Mouse (Mus musculus): ENCODE results near the gene Tdrd3.

Tdrd3 gene

DNA sequence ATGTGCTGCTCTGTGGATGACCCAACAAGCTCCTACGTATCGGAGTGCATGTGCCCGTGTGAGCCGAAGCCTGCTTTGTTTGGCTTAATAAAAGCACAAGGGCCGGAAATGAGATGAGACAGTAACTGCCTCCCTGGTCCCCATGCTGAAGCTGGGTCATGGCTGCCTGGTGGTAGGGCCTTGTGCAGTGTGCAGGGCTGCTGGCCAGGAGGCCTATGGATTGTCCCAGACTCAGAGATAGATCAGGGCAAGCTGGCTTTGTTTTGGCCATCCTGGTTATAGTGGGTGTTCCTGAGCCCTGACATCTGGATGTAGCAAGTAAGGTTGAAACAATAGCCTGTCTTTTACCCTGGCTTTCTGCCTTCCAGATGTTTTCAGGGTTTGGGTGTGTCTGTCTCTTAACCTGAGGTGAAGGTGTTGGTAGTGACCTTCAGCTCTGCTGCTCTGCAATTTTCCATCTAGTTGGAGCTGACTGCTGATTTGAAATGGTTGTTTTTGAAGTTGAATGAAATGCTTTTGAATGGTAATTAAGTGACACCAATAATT, 39.3 kb downstream of the Tdrd3 start:
- DNase-seq: no peak

DNA sequence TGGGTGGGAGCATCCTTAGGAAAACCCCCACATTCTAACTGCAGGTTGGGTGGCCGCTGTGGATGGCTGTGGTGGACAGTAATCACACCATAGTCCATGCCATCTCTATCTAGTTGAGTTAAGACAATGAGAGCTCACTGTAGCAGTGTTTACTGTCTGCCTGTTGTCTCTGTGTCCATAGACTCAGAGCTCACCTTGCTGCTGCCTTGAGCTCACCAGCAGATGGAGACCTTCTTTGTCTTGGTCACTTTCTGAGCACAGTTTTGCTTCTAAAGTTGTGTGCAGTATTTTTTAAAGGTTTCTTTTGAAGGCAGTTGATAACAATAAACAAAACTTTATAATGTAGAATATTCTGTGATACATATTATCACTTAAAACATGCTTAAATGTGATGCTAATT, 43.3 kb downstream of the Tdrd3 start:
- no peak for DNase-seq

DNA sequence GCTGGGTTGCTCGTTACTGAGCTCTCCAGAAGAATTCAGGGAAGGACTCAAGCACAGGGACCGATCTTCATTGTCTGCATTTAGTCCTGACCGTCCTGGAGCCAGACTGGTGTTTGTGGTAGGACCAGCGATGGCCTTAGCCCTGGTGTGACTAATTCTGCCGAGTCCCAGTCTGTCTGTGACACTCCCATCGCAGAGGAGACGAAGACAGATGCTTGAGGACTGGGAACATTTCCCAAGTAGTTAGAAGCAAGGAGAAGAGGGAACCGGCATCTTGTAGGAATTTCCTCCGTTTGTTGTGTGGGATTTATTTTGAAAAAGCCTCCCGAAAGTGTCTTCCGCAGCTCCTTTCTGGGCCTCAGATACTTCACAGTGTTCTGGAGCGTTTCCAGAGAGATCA, 45.1 kb downstream of the Tdrd3 start:
- DNase-seq: no peak

DNA sequence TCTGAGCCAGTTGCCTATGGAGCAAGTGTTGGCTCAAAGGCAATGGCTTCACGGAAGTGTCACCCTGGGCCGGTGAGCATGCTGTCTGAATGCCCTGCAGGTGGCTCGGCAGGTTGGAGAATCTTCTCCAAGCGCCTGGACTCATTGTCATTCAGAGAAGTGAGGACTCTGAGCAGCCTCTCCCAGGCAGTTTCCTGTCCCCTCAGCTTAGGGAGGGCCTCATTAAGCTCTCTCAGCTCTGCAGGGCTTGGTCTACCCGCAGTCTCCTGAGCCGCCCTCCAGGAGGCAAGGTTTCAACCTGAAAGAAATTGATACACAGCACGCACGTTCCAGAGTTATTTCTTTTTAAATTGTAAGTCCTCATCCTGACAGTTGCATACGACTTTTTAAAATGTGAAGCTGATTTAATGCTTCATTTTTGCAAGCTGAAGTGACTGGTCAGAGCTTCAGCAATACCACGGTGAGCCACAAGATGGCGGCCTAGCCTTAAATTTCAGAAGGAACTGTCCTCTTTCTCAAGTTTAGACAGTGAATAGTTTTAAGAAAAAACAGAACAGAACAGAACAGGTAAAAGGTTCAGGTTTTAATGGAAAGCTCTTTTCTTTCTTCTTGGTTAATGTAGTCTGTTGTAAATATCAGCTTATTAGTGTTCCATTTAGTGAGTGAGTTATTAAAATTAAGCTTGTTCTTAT, 47.7 kb downstream of the Tdrd3 start:
- DNase-seq: peak; percentile 73

DNA sequence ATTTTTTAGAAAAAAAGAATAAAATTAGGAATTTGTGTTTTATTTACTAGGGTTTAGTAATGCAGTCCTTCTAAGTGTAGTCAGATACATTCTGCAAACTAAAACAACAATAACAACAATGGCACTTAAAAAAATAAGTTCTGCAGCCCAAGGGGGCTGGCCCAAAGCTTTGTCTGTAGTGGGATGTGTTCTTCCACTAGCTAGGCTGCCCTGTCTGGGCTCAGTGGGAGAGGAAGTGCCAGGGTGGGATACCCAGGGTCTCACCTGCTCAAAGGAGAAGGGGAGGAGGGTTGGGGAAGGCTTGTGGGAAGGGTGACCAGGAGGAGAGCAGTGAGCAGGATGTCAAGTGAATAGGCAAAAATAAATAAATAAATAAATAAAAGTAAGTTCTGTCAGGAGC, 48.2 kb downstream of the Tdrd3 start:
- DNase-seq: no peak

DNA sequence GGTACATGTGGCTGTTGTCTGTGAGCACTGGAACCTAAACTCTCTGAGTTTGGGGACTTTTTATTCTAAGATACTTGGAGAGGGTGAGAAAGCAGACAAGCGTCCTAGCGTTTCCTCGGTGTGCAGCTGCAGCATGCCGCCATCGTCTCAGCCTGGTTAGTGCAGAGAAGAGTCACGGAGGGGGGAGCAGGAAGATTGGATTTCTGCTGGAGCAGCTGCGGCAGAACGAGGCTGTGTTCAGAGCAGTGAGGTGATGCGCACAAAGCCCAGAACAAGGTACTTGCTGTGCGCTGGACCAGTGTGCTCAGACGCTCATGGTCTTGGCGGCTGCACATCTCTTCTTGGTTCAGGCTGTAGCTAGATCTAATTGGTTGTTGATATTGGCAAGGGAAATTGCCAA, 51.1 kb downstream of the Tdrd3 start:
- no peak for DNase-seq

DNA sequence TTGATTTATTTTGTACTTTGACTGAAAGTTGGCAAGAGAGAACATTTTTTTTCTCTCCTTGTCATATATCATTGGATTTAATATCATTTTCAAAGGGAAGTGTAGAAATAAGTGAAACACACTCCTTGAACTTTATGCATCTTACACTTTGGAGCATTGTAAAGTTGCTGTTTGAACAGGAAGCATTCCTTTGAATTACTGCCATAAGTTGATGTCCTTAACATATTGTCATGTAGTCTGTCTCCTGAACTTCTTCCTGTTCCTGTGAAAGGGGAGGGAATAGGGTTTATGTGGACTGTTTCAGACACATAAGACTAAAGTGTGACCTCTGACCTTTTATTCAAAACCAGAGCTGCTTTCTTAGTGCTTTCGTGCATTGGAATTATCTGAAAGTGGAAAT, 55.1 kb downstream of the Tdrd3 start:
- DNase-seq: no peak

DNA sequence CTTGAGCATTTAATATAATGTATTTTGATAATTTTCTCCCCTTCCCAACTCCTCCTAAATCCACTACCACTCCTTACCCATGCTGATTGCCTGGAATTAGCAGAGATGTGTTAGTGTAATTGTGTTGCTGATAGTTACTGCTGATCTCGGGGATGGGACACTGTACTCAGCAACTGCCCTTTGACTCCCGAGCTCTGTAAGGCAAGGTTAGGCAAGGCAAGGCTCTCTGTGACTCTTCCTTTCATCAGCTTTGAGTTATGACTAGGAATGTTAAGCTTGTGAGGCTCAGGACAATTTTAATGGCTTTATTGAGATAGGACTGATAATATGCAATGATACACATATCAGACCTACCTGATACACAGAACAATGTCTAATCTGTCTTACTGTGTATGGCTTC, 56.3 kb downstream of the Tdrd3 start:
- DNase-seq: no peak

DNA sequence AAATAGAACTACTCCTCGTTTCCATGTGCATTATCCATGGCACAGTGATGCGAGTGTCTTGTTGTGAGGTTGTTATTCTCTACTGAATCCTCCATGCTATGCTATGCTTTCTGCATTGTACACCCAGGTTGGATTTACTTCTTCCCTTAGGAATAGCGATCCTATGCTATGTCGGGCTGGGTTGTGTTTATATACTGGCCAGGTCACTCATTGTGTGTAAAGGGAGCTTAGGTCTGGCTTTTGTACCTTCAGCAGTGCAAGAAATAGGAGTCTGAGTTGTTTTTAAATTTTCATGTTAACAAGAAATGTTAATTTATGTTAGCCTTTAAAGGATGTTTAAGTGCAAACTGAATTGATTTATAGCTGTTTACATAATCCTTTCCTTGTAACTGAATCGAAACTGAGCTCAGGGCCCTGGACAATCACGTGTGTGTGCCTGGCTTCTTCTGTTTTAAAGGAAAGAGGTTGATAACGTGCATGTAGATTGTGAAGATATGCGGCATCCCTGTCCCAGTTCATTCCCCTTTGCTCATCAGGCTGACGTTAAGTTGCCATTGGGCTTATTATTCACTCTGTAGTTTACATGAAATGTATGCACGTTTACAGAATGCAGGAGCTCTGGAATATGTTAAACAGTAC, 59.4 kb downstream of the Tdrd3 start:
- no peak for DNase-seq

DNA sequence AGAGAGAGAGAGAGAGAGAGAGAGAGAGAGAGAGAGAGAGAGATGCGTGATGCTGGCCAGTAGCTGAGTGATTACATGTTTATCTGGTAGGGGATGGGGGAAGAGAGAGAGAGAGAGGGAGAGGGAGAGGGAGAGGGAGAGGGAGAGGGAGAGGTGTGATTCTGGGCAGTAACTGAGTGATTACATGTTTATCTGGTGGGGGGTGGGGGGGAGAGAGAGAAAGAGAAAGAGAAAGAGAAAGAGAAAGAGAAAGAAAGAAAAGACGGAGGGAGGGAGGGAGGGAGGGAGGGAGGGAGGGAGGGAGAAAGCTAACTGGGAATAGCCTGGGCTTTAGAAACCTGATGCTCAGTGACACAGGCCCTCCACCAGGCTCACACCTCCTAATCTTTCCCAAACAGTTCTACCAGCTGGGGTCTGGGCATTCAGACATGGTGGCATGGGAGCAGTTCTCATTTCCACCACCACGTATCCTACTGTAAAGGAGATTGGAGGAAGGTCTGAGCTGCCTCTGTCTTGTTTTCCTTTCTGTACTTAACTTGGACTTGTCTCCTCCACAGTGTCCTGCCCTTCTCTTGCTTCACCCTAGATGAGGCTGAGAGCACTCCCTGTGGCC, 62.0 kb downstream of the Tdrd3 start:
- no peak for DNase-seq

DNA sequence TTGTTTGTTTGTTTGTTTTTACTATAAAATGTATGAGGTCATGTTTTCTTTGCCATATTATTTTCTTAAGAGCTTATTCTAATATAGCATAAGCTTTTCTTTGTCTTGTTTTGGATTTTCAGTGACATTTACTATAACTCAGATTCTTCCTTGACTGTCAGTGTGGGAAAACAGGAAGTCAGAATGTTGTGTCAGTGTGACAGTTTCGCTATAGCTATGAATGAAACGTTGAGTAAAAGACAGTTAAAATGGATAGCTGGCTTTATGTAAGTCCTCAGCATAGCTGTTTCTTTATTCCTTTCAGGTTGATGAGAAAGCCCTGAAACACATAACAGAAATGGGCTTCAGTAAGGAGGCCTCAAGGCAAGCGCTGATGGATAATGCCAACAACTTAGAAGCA, 69.4 kb downstream of the Tdrd3 start:
- no peak for DNase-seq

DNA sequence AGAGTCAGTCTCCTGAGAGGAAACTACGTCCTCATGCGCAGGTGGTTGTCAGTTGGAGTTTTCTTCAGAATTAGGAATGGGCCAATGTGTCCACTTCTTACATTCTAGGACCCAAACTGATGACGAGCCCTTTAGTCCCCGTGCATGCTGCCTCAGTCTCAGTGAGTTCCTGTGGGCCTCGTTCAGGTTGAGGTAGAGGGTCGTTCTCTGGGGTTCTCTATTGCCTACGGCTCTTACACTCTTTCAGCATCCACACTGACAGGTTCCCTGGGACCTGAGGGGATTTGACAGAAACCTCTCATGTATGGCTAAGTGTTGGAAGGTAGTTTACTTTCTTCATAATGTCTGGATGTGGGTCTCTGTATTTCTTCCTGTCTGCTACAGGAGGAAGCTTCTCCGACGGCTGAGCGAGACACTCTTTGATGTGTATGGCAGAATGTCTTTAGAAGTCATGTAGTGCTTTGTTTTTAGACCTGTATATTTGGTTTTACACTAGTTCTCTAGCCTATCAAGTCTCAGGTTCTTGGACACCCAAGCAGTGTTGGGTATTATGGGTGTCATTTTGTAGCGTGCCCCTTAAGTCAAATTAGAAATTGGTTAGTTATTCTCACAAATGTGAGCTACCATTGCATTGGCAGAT, 81.6 kb downstream of the Tdrd3 start:
- no peak for DNase-seq

DNA sequence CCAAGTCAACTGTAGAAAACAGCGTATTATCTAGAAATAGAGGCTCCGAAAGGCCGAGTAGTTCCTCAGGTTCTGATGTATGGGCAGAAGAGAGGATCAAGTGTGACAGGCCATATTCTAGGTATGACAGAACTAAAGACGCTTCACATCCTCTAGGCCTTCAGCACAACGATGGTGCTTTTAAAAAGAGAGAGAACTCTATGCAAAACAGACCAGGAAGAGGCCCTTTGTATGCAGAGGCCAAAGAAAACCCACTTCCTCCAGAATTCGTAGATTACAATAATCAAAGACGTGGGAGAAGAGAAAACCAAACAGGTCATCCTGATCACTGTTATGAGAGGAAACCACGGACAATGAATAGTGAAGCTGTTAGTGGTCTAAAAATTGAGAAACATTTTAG, 89.5 kb downstream of the Tdrd3 start:
- no peak for DNase-seq

DNA sequence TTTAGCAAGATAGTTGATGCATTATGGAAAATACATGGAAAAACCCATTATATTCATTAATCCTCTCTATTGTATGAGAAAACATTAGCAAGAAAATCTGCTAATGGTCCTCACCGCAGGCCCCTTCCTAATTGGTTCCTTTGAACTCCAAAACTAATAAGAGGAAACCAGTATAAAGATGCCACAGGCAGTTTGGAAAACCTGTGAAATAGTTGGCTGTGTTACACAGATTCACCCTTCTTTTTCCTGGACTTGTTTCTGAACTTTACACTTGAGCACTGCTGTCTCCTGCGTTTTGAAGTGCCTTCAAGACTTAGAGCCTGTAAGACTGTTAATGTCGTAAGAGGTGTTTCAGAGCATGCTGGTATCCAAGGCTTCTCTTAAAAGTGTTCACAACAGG, 98.8 kb downstream of the Tdrd3 start:
- DNase-seq: no peak

DNA sequence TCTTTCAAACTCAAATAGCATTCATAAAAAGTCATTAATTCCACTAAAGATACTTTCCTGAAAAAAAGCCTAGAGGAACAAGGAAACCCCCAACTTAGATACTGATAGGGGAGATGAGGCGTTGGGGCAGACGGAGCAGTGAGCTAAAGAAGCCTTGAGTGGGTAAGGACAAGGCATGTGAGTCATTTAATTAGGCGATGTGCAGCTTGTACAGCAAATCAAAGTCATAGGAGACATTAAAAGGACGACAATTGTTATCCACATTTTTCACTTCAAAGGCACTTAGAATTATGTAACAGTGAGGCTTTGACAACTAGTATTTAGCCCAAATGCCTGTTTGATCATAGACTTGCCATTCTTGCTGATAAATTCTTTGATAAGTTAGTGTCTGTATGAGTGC, 100.9 kb downstream of the Tdrd3 start:
- DNase-seq: no peak

DNA sequence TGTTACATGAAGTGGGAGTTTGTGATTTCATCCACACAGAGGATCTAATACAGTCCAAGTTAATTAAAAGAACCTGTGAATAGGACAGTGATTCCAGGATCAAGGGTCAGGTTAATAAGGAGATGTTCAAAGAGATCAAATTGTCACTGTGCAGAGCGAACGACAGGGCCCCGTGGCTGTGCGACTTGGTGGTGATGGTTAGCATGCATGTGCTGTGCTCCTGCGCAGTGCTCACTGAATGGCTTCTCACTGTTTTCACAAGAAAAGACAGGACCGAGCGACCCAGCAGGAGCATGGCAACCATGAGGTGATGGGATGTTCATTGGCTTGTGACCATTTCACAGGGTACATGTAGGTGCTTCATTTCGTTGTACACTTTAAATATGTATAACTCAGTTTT, 115.4 kb downstream of the Tdrd3 start:
- DNase-seq: no peak

DNA sequence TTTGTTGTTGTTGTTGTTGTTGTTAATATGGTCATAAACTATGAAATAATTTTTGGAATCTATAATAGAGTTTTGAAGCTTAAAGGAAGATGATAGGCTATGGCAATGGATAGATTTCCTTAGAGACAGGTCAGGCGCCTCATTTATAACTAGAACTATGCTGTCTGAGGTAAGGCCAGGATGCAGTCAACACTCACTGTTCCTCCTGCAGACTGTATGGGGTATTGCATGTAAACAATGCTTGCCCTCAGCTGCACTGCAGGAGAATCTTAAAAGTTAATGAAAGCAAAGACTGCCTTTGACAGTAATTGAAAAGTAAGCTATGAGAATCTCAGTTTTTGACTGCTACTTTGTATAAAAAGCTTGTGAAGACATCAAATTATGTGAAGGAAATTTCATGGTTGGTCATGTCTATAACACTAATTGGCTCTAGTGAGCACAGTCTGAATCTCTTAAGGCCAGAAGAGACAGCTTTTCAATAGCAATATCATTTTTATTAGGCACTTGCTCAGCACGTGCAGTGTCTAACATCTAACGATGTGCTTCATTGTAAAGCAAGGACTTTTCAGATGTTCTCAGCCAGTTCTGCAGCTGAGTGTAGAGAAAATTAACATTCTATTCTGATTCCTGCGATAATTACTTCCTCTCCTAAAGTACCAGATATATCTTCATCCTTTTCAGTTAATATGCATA, 120.8 kb downstream of the Tdrd3 start:
- no peak for DNase-seq

DNA sequence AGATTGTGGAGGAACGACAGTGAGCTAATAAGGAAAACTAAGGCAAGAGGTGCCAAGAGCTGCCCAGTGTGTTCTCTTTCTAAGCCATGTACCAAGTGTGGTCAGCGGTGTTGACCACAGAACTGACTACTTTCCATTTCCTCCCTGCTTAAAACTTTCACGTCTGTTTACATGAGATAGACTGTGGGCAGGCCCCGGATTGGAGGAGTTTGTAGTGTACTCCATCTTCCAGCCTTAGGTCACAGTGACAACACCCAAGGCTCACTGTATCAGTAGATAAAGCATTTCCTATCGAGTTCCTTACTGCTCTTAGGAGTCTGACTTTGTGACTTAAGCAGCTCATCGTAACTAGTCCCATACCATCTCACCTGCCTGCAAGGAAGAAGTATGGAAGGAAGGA, 133.5 kb downstream of the Tdrd3 start:
- DNase-seq: no peak

DNA sequence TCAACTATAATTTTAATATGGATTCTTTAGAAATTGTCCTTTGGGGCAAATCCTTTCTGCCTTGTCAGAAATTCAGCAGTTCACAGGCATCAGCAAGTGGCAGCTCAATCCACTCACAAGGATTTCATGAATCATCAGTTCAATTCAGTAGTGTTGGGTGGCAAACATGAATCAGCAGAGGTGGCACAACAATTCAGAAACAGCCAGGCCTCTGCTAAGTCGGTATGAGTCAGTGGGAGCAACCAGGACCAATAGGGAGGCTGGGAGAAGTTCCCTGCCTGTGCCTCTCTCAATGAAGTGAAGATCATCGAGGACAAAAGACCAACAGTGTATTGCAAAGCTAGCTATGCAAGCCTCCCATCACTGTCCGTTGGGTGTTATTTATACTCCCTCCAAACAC, 135.8 kb downstream of the Tdrd3 start:
- DNase-seq: peak; percentile 12

DNA sequence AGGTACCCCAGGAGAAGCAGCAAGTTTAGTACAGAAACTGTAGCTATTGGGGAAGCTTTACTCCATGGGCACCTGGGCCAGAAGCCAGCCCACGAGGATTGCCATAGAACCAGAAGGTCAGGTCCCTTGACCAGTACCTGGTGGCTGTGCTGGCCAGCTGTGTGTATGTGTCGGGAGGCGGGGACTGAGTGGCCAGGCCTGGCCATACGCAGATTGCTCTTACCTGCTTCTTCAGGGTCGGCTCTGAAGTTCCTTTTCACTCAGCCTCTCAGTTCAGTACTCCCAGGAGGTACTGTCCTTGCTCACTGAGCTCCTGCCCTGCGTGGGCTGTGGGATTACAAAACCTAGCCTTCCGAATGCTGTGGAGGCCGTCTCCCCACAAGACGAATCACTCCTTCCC, 147.4 kb downstream of the Tdrd3 start:
- no peak for DNase-seq

DNA sequence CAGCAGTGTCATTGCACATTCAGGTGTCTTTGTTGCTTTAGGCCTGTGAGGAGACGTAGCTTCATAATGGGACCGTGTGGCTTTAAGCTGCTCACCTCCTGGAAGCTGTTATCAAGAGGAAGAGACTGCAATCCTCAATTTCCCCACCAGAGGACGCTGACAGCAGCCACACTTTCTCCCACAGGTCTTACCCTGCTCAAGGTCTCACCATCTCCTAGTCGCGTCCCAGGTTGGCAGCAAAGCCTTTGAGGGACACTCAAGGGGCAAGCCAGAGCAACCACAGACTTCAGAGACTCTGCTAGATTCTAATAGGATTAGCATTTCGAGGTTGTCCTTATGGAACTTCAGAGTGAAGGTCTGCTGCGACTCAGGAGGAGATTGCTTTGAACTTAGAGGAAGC, 149.8 kb downstream of the Tdrd3 start:
- no peak for DNase-seq

DNA sequence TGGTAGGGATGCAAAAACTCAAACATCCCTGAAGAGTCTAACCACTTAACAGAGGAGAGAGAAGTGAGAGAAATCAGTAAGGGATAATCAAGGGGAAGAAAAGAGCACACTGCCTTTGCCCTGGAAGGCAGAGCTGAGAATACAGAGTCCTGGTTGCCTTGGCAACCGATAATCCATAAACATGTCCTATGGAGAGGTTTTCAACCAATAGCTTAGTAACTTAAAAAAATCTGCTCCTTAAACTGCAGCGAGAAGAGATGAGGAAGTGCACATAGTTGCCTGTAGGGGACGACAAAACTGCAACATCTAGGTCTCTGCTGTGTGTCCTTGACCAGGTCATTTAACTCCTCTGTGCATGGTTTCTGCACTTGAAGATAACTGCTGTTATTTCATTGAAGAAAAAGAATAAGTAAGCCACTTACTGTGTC, 150.6 kb downstream of the Tdrd3 start:
- DNase-seq: peak; percentile 30
